Mouse (Mus musculus) heart, embryonic 14.5 days (tissue): ENCODE data around the gene Rec8. TPM values are rescaled to one million over a fixed set of nuclear protein-coding genes. Genes with fewer than 3 reads are reported as not detected.

ENCODE experiments used
- ATAC-seq: fragments of 200-750 bp; cut with Nextera tagmentation; 2 replicates; pipeline ENCODE4 v1.8.0; 2017; ENCODE audit warnings: low read depth, moderate TSS enrichment; ENCODE audit not compliant: insufficient number of reproducible peaks, insufficient read depth, low FRiP score
- H3K27ac ChIP-seq, 2 experiments: fragments of 200-500 bp in 1 of 2; fragments of 300-500 bp in 1 of 2; sonication (generic) in 1 of 2; replicated peaks in 1 of 2; 2 replicates each; pipeline ENCODE4 v1.5.1; 2012 to 2014; ENCODE audit warnings: low read depth in 2 of 2, low read length in 2 of 2, control low read depth in 1 of 2, mild to moderate bottlenecking in 1 of 2, mixed read lengths in 1 of 2; ENCODE audit not compliant: control insufficient read depth in 1 of 2, insufficient read depth in 1 of 2
- H3K27me3 ChIP-seq: fragments of 300-500 bp; sonication (generic); 2 replicates; pipeline ENCODE4 v1.6.1; 2014; ENCODE audit warnings: mild to moderate bottlenecking, low read length, control low read depth; ENCODE audit not compliant: control insufficient read depth, insufficient read depth
- H3K36me3 ChIP-seq: fragments of 300-500 bp; sonication (generic); 2 replicates; pipeline ENCODE4 v1.6.1; 2014; ENCODE audit warnings: mild to moderate bottlenecking, control low read depth, low read length, mixed read lengths; ENCODE audit not compliant: control insufficient read depth, insufficient read depth
- H3K4me1 ChIP-seq, 2 experiments: fragments of 200-500 bp in 1 of 2; fragments of 300-500 bp in 1 of 2; sonication (generic) in 1 of 2; 2 replicates each; pipeline ENCODE4 v1.6.1; 2012 to 2014; ENCODE audit warnings: low read length in 2 of 2, control low read depth in 1 of 2, mixed read lengths in 1 of 2; ENCODE audit not compliant: control insufficient read depth in 2 of 2, insufficient read depth in 2 of 2
- H3K4me2 ChIP-seq: fragments of 300-500 bp; sonication (generic); 2 replicates; pipeline ENCODE4 v1.6.1; 2014; ENCODE audit warnings: mild to moderate bottlenecking, low read length
- H3K4me3 ChIP-seq, 2 experiments: fragments of 200-500 bp in 1 of 2; fragments of 300-500 bp in 1 of 2; sonication (generic) in 1 of 2; 2 replicates each; pipeline ENCODE4 v1.5.1; 2012 to 2014; ENCODE audit warnings: low read length in 2 of 2, mild to moderate bottlenecking in 2 of 2, control low read depth in 1 of 2, low read depth in 1 of 2, moderate library complexity in 1 of 2; ENCODE audit not compliant: control insufficient read depth in 1 of 2, insufficient read depth in 1 of 2
- H3K9ac ChIP-seq: fragments of 300-500 bp; sonication (generic); 2 replicates; pipeline ENCODE4 v1.6.1; 2014; ENCODE audit warnings: mild to moderate bottlenecking, low read length
- H3K9me3 ChIP-seq: fragments of 300-500 bp; sonication (generic); 2 replicates; pipeline ENCODE4 v1.6.1; 2016; ENCODE audit warnings: low read length, control low read depth; ENCODE audit not compliant: control insufficient read depth
- WGBS: fragments of 180-500 bp; shearing (Covaris S2); extraction: QIAGEN DNeasy Blood & Tissue Kit; methylation state at CpG from one replicate; pipeline ENCODE4 v1.1.7; 2014; 5-methylcytosine and 5-hydroxymethylcytosine counted together
- polyA plus RNA-seq: library from polyadenylated mRNA; unstranded; fragments of >200 nt; fragmentation: Nextera tagmentation; extraction: Ambion mirVana; gene quantifications from 2 replicates; pipeline ENCODE4 v1.2.1, GENCODE M21; 2014

Gene Rec8
- polyA plus RNA-seq, 1 experiment from 2014 or later: 10.2 TPM

GRCm38 (mm10) chr14:55585566-55585960 is 32.3 kb upstream of the Rec8 start:
- peak overlapping the region; percentile 88 for H3K4me2 ChIP-seq
- peaks cover 41% of the 10 kb centered on the region for H3K36me3 ChIP-seq
- H3K4me1 ChIP-seq: peaks cover 5 to 19% of the 10 kb centered on the region in 2 experiments
- 49% methylated on average over 6 of the region's 6 CpGs for WGBS
- peak overlapping the region; percentile 79 for H3K9ac ChIP-seq
- H3K4me3 ChIP-seq: peak overlapping the region in 1 of 2 experiments; percentile 63; a peak in 2 of 4 replicates
- H3K27me3 ChIP-seq: no peaks in the 10 kb centered on the region
- ATAC-seq: no peak
- H3K27ac ChIP-seq: peak overlapping the region; percentile 0 to 77; a peak in 2 of 4 replicates
- H3K9me3 ChIP-seq: no peaks in the 10 kb centered on the region

- Histone ChIP-seq H3K27me3 (no peaks in the 10 kb centered on the region), H3K4me1 (peaks cover 5 to 19% of the 10 kb centered on the region in 2 experiments), H3K9me3 (no peaks in the 10 kb centered on the region), H3K4me3 (no peak overlapping the region), H3K27ac (no peak overlapping the region), H3K4me2 (no peak overlapping the region), H3K9ac (no peak overlapping the region), H3K36me3 (peaks cover 35% of the 10 kb centered on the region)
- 75% methylated on average over 2 of the region's 2 CpGs for WGBS
- ATAC-seq: no peak
These were observed 31.7 kb upstream of the Rec8 start for GRCm38 (mm10) chr14:55586149-55586548.

GRCm38 (mm10) chr14:55589271-55589670 is 28.6 kb upstream of the Rec8 start:
- Histone ChIP-seq H3K4me3 (no peak overlapping the region), H3K36me3 (peaks cover 33% of the 10 kb centered on the region), H3K4me2 (no peak overlapping the region), H3K4me1 (peaks cover 10 to 30% of the 10 kb centered on the region in 2 experiments), H3K9me3 (no peaks in the 10 kb centered on the region), H3K9ac (no peak overlapping the region), H3K27me3 (no peaks in the 10 kb centered on the region), H3K27ac (no peak overlapping the region)
- 94% methylated on average over 5 of the region's 5 CpGs for WGBS
- no peak for ATAC-seq

- no peaks in the 10 kb centered on the region for H3K27me3 ChIP-seq
- H3K36me3 ChIP-seq: peaks cover 39% of the 10 kb centered on the region
- H3K9me3 ChIP-seq: no peaks in the 10 kb centered on the region
- H3K9ac ChIP-seq: peak overlapping the region; percentile 75
- WGBS: 78% methylated on average over 11 of the region's 11 CpGs
- peak overlapping the region; percentile 76 for H3K4me2 ChIP-seq
- peaks cover 10 to 26% of the 10 kb centered on the region in 2 experiments for H3K4me1 ChIP-seq
- no peak for ATAC-seq
- peak overlapping the region; percentile 90 to 96 for H3K4me3 ChIP-seq
- H3K27ac ChIP-seq: peak overlapping the region; percentile 64 to 99; a peak in 3 of 4 replicates
These were observed 27.9 kb upstream of the Rec8 start for GRCm38 (mm10) chr14:55589771-55590448.

DNA sequence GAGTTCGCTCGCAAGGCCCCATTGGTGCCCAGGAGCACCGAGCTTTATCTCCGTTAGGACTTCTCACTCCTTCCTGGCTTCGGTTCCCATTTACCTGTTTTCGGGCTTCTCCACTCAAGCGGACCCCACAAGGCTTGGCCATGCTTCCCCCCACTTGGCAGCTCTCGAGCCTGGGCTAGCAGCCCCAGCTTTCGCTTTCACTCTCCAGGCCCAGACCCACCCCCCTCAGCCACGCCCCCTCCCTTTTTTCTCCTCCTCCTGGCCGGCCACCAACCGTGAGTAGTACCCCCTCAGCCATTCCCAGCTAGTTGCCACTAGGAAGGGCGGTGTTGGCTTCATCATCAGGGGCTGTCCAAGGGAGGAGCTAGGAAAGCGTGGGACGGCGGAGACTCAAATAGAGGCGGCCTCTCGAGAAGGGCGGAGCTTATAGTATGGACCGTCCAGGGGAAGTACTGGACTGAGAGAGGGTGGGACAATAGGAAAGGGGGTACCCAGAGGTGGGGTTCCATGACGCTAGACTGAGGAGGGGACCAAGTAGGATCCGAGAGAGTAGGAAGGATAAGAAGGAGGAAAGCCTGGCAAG is 27.0 kb upstream of the Rec8 start, which contains the start of gene Psme2:
Psme2 (minus strand) TSS at position 366 of the 583 bp plus-strand sequence.
- Histone ChIP-seq H3K4me3 (peak within 1 kb of the TSS; percentile 90 to 96), H3K27me3 (no peaks in the 10 kb centered on the region), H3K9me3 (no peaks in the 10 kb centered on the region), H3K9ac (peak within 1 kb of the TSS; percentile 94), H3K36me3 (peaks cover 49% of the 10 kb centered on the region), H3K27ac (peak within 1 kb of the TSS; percentile 99 to 100), H3K4me2 (peak within 1 kb of the TSS; percentile 76), H3K4me1 (peaks cover 8 to 19% of the 10 kb centered on the region in 2 experiments)
- peak; percentile 95 for ATAC-seq
- WGBS: under 1% methylated on average over 22 of the region's 22 CpGs

GRCm38 (mm10) chr14:55591331-55591891 is 26.4 kb upstream of the Rec8 start, which contains the start of gene Rnf31:
Gene Rnf31 (plus strand): TSS chr14:55591708.
- H3K4me3 ChIP-seq: peak within 1 kb of the TSS; percentile 90 to 96
- H3K9me3 ChIP-seq: no peaks in the 10 kb centered on the region
- peak within 1 kb of the TSS; percentile 76 for H3K4me2 ChIP-seq
- WGBS: under 1% methylated on average over 33 of the region's 33 CpGs
- peak within 1 kb of the TSS; percentile 99 to 100 for H3K27ac ChIP-seq
- ATAC-seq: peak; percentile 85
- H3K4me1 ChIP-seq: peaks cover 8 to 19% of the 10 kb centered on the region in 2 experiments
- peaks cover 54% of the 10 kb centered on the region for H3K36me3 ChIP-seq
- H3K27me3 ChIP-seq: no peaks in the 10 kb centered on the region
- peak within 1 kb of the TSS; percentile 94 for H3K9ac ChIP-seq

DNA sequence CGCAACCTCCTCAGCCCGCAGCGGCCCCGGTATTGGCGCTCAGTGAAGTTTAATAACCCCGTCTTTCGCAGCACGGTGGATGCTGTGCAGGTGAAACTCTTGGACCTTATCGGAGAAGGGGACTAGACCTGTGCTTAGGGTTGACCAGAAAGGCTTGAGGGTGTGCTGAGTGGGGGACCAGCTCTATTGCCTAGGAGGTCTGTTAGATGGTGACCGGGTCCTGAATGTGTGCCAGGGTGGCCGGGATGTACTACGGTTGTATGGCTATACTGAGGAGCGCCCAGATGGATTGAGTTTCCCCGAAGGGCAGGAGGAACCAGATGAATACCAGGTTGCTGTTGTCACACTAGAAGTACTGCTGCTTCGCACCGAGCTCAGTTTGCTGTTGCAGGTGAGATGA is 25.6 kb upstream of the Rec8 start:
- no peaks in the 10 kb centered on the region for H3K9me3 ChIP-seq
- peaks cover 8 to 19% of the 10 kb centered on the region in 2 experiments for H3K4me1 ChIP-seq
- H3K27me3 ChIP-seq: no peaks in the 10 kb centered on the region
- ATAC-seq: no peak
- WGBS: 6% methylated on average over 16 of the region's 16 CpGs
- peaks cover 59% of the 10 kb centered on the region for H3K36me3 ChIP-seq
- peak overlapping the region; percentile 94 for H3K9ac ChIP-seq
- peak overlapping the region; percentile 90 to 96 for H3K4me3 ChIP-seq
- H3K27ac ChIP-seq: peak overlapping the region in 1 of 2 experiments; percentile 99; a peak in 2 of 4 replicates
- peak overlapping the region; percentile 76 for H3K4me2 ChIP-seq
